Mouse (Mus musculus) liver, embryonic 14.5 days (tissue): Measurements from ENCODE around the gene Csmd2.

Source experiments
- CTCF ChIP-seq: IDR thresholded peaks from 2 replicates; pipeline ENCODE4 v1.5.1; 2016; ENCODE audit warnings: antibody characterized with exemption, low read depth, control low read depth
- EP300 ChIP-seq: IDR thresholded peaks from 2 replicates; pipeline ENCODE4 v1.6.1; 2016; ENCODE audit warnings: antibody characterized with exemption, low read depth

- TF ChIP-seq EP300 (no peak), CTCF (no peak)
These were observed 112.9 kb downstream of the Csmd2 start for GRCm38 (mm10) chr4:128100541-128100940.
